Mouse (Mus musculus) MEL (cell line): ENCODE data around the gene Nexmif. TPM values are rescaled to one million over a fixed set of nuclear protein-coding genes. Genes with fewer than 3 reads are reported as not detected.

ENCODE experiments used
- DNase-seq: peaks from one replicate; pipeline ENCODE4 v3.0.0; 2011; ENCODE audit warnings: low read depth, low spot score
- H3K27ac ChIP-seq: 2 replicates; pipeline ENCODE4 v1.5.1; 2012; ENCODE audit warnings: low read depth, mild to moderate bottlenecking, control low read depth, low read length, moderate library complexity; ENCODE audit not compliant: control insufficient read depth
- H3K27me3 ChIP-seq, 2 experiments: fragments of 150-350 bp in 1 of 2; sonication (generic) in 1 of 2; 2 replicates each; pipeline ENCODE4 v1.6.1; 2012; ENCODE audit warnings: low read length in 2 of 2, mild to moderate bottlenecking in 2 of 2, improper control_type of control experiment in 1 of 2, moderate library complexity in 1 of 2; ENCODE audit not compliant: insufficient read depth in 2 of 2, control insufficient read depth in 1 of 2
- H3K36me3 ChIP-seq, 2 experiments: 2 replicates each; pipeline ENCODE4 v1.6.1; 2012 to 2014; ENCODE audit warnings: low read length in 2 of 2, improper control_type of control experiment in 1 of 2, inconsistent platforms in 1 of 2, mild to moderate bottlenecking in 1 of 2; ENCODE audit not compliant: insufficient read depth in 2 of 2, control insufficient read depth in 1 of 2
- H3K4me1 ChIP-seq, 2 experiments: fragments of 150-350 bp in 1 of 2; sonication (generic) in 1 of 2; 2 replicates each; pipeline ENCODE4 v1.6.1; 2012; ENCODE audit warnings: low read length in 2 of 2, improper control_type of control experiment in 1 of 2, mild to moderate bottlenecking in 1 of 2; ENCODE audit not compliant: insufficient read depth in 2 of 2, control insufficient read depth in 1 of 2
- H3K4me3 ChIP-seq, 2 experiments: fragments of 150-350 bp in 1 of 2; sonication (generic) in 1 of 2; 2 replicates each; pipeline ENCODE4 v1.5.1; 2012; ENCODE audit warnings: low read depth in 2 of 2, low read length in 2 of 2, mild to moderate bottlenecking in 2 of 2, moderate library complexity in 2 of 2, control low read depth in 1 of 2, improper control_type of control experiment in 1 of 2; ENCODE audit not compliant: control insufficient read depth in 1 of 2, insufficient read depth in 1 of 2
- H3K79me2 ChIP-seq: 2 replicates; pipeline ENCODE4 v1.6.1; 2012; ENCODE audit warnings: mild to moderate bottlenecking, low read length, moderate library complexity; ENCODE audit not compliant: control insufficient read depth, poor library complexity, insufficient read depth
- H3K9ac ChIP-seq: 2 replicates; pipeline ENCODE4 v1.6.1; 2012; ENCODE audit warnings: low read depth, mild to moderate bottlenecking, control low read depth, low read length, moderate library complexity; ENCODE audit not compliant: control insufficient read depth, poor library complexity, severe bottlenecking
- H3K9me3 ChIP-seq: fragments of 150-350 bp; sonication (generic); replicated peaks from 2 replicates; pipeline ENCODE4 v1.6.1; 2012; ENCODE audit warnings: mild to moderate bottlenecking, low read length, improper control_type of control experiment, moderate library complexity; ENCODE audit not compliant: insufficient read depth
- CHD1 ChIP-seq: IDR thresholded peaks from 2 replicates; pipeline ENCODE4 v1.6.1; 2012; ENCODE audit warnings: low read depth, mild to moderate bottlenecking, inconsistent platforms, low read length, improper control_type of control experiment
- CTCF ChIP-seq, 3 experiments: IDR thresholded peaks in 2 of 3; conservative IDR thresholded peaks in 1 of 3; 2 replicates each; pipeline ENCODE4 v1.5.1; 2011 to 2012; ENCODE audit warnings: low read length in 3 of 3, low read depth in 2 of 3, mild to moderate bottlenecking in 2 of 3, improper control_type of control experiment in 1 of 3, inconsistent platforms in 1 of 3, mixed read lengths in 1 of 3, moderate library complexity in 1 of 3; ENCODE audit not compliant: control insufficient read depth in 1 of 3, insufficient read depth in 1 of 3, poor library complexity in 1 of 3, severe bottlenecking in 1 of 3
- GATA1 ChIP-seq: IDR thresholded peaks from 2 replicates; pipeline ENCODE4 v1.6.1; 2011; ENCODE audit warnings: low read depth, low read length, improper control_type of control experiment
- JUND ChIP-seq: IDR thresholded peaks from 2 replicates; pipeline ENCODE4 v1.6.1; 2011; ENCODE audit warnings: low read depth, mild to moderate bottlenecking, improper control_type of control experiment, low read length
- MXI1 ChIP-seq: IDR thresholded peaks from 2 replicates; pipeline ENCODE4 v1.6.1; 2011; ENCODE audit warnings: mild to moderate bottlenecking, low read depth, low read length, improper control_type of control experiment
- RAD21 ChIP-seq: IDR thresholded peaks from 2 replicates; pipeline ENCODE4 v1.6.1; 2011; ENCODE audit warnings: mild to moderate bottlenecking, low read depth, low read length, improper control_type of control experiment
- SMC3 ChIP-seq: IDR thresholded peaks from 2 replicates; pipeline ENCODE4 v1.6.1; 2011; ENCODE audit warnings: low read depth, low read length, improper control_type of control experiment
- polyA plus RNA-seq, 2 experiments: library from polyadenylated mRNA; stranded (reverse) in 1 of 2; unstranded in 1 of 2; fragments of >175 nt in 1 of 2; fragments of >200 nt in 1 of 2; gene quantifications; 2 replicates each; pipeline versions ENCODE4 v1.2.1 to v1.2.4; 2012; ENCODE audit warnings: low replicate concordance in 2 of 2, low read depth in 1 of 2; ENCODE audit not compliant: insufficient read length in 2 of 2, insufficient read depth in 1 of 2, missing spikeins in 1 of 2
- total RNA-seq: library from RNA; depleted of rRNA; stranded (reverse); fragments of 300-350 nt; gene quantifications from 2 replicates; pipeline ENCODE4 v1.2.3, GENCODE M21; 2012; rRNA removed

Nexmif gene
- total and polyA plus RNA-seq, 3 experiments, result not detected

GRCm38 (mm10) chrX:104032756-104033155 lies 168.2 kb downstream of the Nexmif start:
- Histone ChIP-seq H3K27ac (no peak overlapping the region), H3K9me3 (no peaks in the 10 kb centered on the region), H3K27me3 (no peaks in the 10 kb centered on the region), H3K79me2 (no peaks in the 10 kb centered on the region), H3K4me1 (no peaks in the 10 kb centered on the region)
- TF ChIP-seq JUND, result no peak
- no peak for TF ChIP-seq GATA1
- TF ChIP-seq CTCF (IDR thresholded peaks at IDR 0.05 in 2 of 3, conservative IDR thresholded peaks at IDR 0.05 in 1 of 3; ENCODE audit: control insufficient read depth in 1 of 3, insufficient read depth in 1 of 3, low read depth in 2 of 3, low read length in 3 of 3, poor library complexity in 1 of 3, severe bottlenecking in 1 of 3), result peak in 2 of 3 experiments; percentile 18 to 42; a peak in 3 of 6 replicates
- no peak for TF ChIP-seq MXI1
- TF ChIP-seq SMC3, result peak; percentile 29
- peak; percentile 25 for TF ChIP-seq RAD21
- TF ChIP-seq CHD1, result no peak
- TF ChIP-seq, all 39 proteins: peak for 3
- Histone ChIP-seq H3K9ac (no peak overlapping the region), H3K36me3 (no peaks in the 10 kb centered on the region), H3K4me3 (no peak overlapping the region)
- peak; percentile 18 for DNase-seq

Other genes with a start within 250 kb of the Nexmif start
- 30.0 and 32.5 TPM in 2 replicates for gene Rlim, start 219.9 kb downstream of the Nexmif start, total RNA-seq
- 10 to 100 TPM; 20.8 to 84.2 TPM for gene Rlim, start 219.9 kb downstream of the Nexmif start, polyA plus RNA-seq
- gene Abcb7, start 212.7 kb upstream of the Nexmif start, total RNA-seq, result 22.0 and 24.3 TPM in 2 replicates
- 10 to 100 TPM in 1 of 2 experiments, not detected in 1; 22.0 TPM for gene Abcb7, start 212.7 kb upstream of the Nexmif start, polyA plus RNA-seq